In the genomic region with DNA sequence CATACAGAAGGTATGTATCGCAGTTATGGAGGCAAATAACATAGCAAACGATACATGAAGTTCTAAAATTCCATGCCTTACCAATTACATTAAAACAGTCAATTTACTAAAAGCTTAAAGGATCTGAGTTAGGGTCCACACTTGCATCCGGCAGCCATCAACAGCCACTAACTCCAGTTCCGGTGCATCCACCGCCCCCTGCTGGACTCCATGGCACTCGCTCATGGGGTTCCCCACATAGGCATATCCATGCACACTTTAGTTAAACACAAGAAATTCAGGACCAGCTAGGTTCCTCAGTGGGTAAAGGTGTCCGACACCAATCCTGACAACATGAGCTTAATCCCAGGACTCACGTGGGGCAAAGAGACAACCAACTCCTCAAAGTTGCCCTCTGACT, we compare ENCODE assay signal across 8 mouse cellular contexts. TPM values are rescaled to one million over a fixed set of nuclear protein-coding genes. Genes with fewer than 3 reads are reported as not detected.
DNase-seq lines count a peak whose midpoint lies in the region; ATAC-seq and TF ChIP-seq lines count a peak whose summit lies in the region.

No protein-coding gene starts in this region.

- no peak for TF ChIP-seq POLR2A in brain, embryonic 14.5 days (IDR thresholded peaks at IDR 0.05; ENCODE audit: borderline replicate concordance, extremely low read depth, insufficient read depth, insufficient read length, poor library complexity, severe bottlenecking)

- H3K36me3 ChIP-seq in forebrain, embryonic 11.5 days (ENCODE audit: control insufficient read depth, insufficient read depth, low read length): no peaks in the 10 kb centered on the region
- no peaks in the 10 kb centered on the region for H3K36me3 ChIP-seq in forebrain, embryonic 16.5 days (ENCODE audit: control insufficient read depth, insufficient read depth)
- peaks cover 9% of the 10 kb centered on the region; the same call in 1 of the 2 replicates for H3K36me3 ChIP-seq in lung, postnatal 0 days (ENCODE audit: insufficient read depth, low read length)
- H3K36me3 ChIP-seq in stomach, postnatal 0 days (ENCODE audit: control insufficient read depth, insufficient read depth, low read length): no peaks in the 10 kb centered on the region; the same call in 1 of the 2 replicates

- H3K4me2 ChIP-seq in forebrain, embryonic 11.5 days (ENCODE audit: low read depth, low read length, severe bottlenecking): no peak overlapping the region
- H3K4me2 ChIP-seq in forebrain, embryonic 16.5 days (ENCODE audit: low read length): no peak overlapping the region
- no peak overlapping the region for H3K4me2 ChIP-seq in lung, postnatal 0 days (replicated peaks; ENCODE audit: low read depth, low read length)
- H3K4me2 ChIP-seq in stomach, postnatal 0 days (replicated peaks; ENCODE audit: low read depth): no peak overlapping the region

- no peak overlapping the region for H3K27ac ChIP-seq in forebrain, embryonic 11.5 days (ENCODE audit: low read depth, low read length)
- H3K27ac ChIP-seq in forebrain, embryonic 16.5 days (ENCODE audit: low read length): no peak overlapping the region
- no peak overlapping the region for H3K27ac ChIP-seq in lung, postnatal 0 days (ENCODE audit: low read length)
- H3K27ac ChIP-seq in stomach, postnatal 0 days (replicated peaks): no peak overlapping the region

- no peak overlapping the region for H3K4me3 ChIP-seq in forebrain, embryonic 11.5 days (ENCODE audit: low read depth, low read length)
- no peak overlapping the region for H3K4me3 ChIP-seq in forebrain, embryonic 16.5 days (replicated peaks; ENCODE audit: low read length)
- H3K4me3 ChIP-seq in lung, postnatal 0 days (ENCODE audit: low read depth, low read length): no peak overlapping the region
- H3K4me3 ChIP-seq in stomach, postnatal 0 days (ENCODE audit: low read depth, low read length): no peak overlapping the region

- peak; percentile 76 for TF ChIP-seq CTCF in brain, embryonic 14.5 days (IDR thresholded peaks at IDR 0.05; ENCODE audit: borderline replicate concordance, extremely low read depth, insufficient read depth, insufficient read length)
- TF ChIP-seq CTCF in lung, postnatal 0 days (IDR thresholded peaks at IDR 0.05): peak; percentile 83
- peak; percentile 80 for TF ChIP-seq CTCF in stomach, postnatal 0 days (IDR thresholded peaks at IDR 0.05; ENCODE audit: low read depth)

- no peak for TF ChIP-seq EP300 in lung, postnatal 0 days (IDR thresholded peaks at IDR 0.05)
- no peak for TF ChIP-seq EP300 in stomach, postnatal 0 days (optimal IDR thresholded peaks at IDR 0.05)

- no peaks in the 10 kb centered on the region for H3K4me1 ChIP-seq in forebrain, embryonic 11.5 days (replicated peaks; ENCODE audit: control insufficient read depth, insufficient read depth, low read length)
- H3K4me1 ChIP-seq in forebrain, embryonic 16.5 days (replicated peaks; ENCODE audit: control insufficient read depth, insufficient read depth, low read length): no peaks in the 10 kb centered on the region
- H3K4me1 ChIP-seq in lung, postnatal 0 days (ENCODE audit: insufficient read depth, low read depth, low read length): no peaks in the 10 kb centered on the region
- H3K4me1 ChIP-seq in stomach, postnatal 0 days (replicated peaks; ENCODE audit: control insufficient read depth, insufficient read depth): no peaks in the 10 kb centered on the region

- 46% methylated on average over 8 of the region's 8 CpGs for WGBS in forebrain, embryonic 11.5 days
- WGBS in forebrain, embryonic 16.5 days: 46% methylated on average over 8 of the region's 8 CpGs
- 56% methylated on average over 8 of the region's 8 CpGs for WGBS in lung, postnatal 0 days
- 55% methylated on average over 8 of the region's 8 CpGs for WGBS in stomach, postnatal 0 days

- H3K9me3 ChIP-seq in forebrain, embryonic 11.5 days (ENCODE audit: control insufficient read depth, low read length): no peaks in the 10 kb centered on the region
- no peaks in the 10 kb centered on the region for H3K9me3 ChIP-seq in forebrain, embryonic 16.5 days (ENCODE audit: control insufficient read depth, low read length)
- no peaks in the 10 kb centered on the region for H3K9me3 ChIP-seq in lung, postnatal 0 days (ENCODE audit: low read length)
- H3K9me3 ChIP-seq in stomach, postnatal 0 days (ENCODE audit: control insufficient read depth, low read length): no peaks in the 10 kb centered on the region

- ATAC-seq in forebrain, embryonic 11.5 days (replicated peaks; ENCODE audit: low FRiP score): peak; percentile 60; the same call in 1 of the 2 replicates
- no peak for ATAC-seq in forebrain, embryonic 16.5 days
- peak; percentile 65 for ATAC-seq in granulocyte monocyte progenitor cell, adult 5-6 weeks (replicated peaks; ENCODE audit: poor library complexity, severe bottlenecking)
- no peak for ATAC-seq in lung, postnatal 0 days
- ATAC-seq in stomach, postnatal 0 days (ENCODE audit: low FRiP score, low TSS enrichment): 0 out of 2 replicates have a peak, but pooled peaks have one; percentile 47

- H3K27me3 ChIP-seq in forebrain, embryonic 11.5 days (ENCODE audit: control insufficient read depth, insufficient read depth, low read length): no peaks in the 10 kb centered on the region
- no peaks in the 10 kb centered on the region for H3K27me3 ChIP-seq in forebrain, embryonic 16.5 days (replicated peaks; ENCODE audit: control insufficient read depth, insufficient read depth, low read length)
- H3K27me3 ChIP-seq in lung, postnatal 0 days (replicated peaks; ENCODE audit: insufficient read depth, low read length): no peaks in the 10 kb centered on the region
- H3K27me3 ChIP-seq in stomach, postnatal 0 days (ENCODE audit: control insufficient read depth, insufficient read depth, low read length): no peaks in the 10 kb centered on the region

- no peak overlapping the region for H3K9ac ChIP-seq in forebrain, embryonic 11.5 days (ENCODE audit: low read length)
- H3K9ac ChIP-seq in forebrain, embryonic 16.5 days (replicated peaks; ENCODE audit: low read depth, low read length): no peak overlapping the region
- no peak overlapping the region for H3K9ac ChIP-seq in lung, postnatal 0 days (replicated peaks; ENCODE audit: low read depth)
- H3K9ac ChIP-seq in stomach, postnatal 0 days (ENCODE audit: low read length): no peak overlapping the region

- peak; percentile 83 for DNase-seq in forebrain, embryonic 11.5 days (ENCODE audit: low spot score)
- peak; percentile 32 for DNase-seq in right cerebral cortex, adult 18-20 months
- DNase-seq in right cerebral cortex, postnatal 25 days: no peak
- peak; percentile 67 for DNase-seq in brain, embryonic 14.5 days (ENCODE audit: low read depth)
- peak; percentile 52 for DNase-seq in lung, postnatal 0 days (ENCODE audit: low spot score)
- DNase-seq in stomach, postnatal 0 days (ENCODE audit: low spot score): peak; percentile 73

RNA-seq across cellular contexts. Expression of a gene that starts 9.0 kb away (rescaled TPM):
- polyA plus RNA-seq in forebrain, embryonic 11.5 days (2014; fragmentation: Nextera tagmentation; extraction: Ambion mirVana): 83.5 and 84.0 TPM in 2 replicates
- polyA plus RNA-seq in forebrain, embryonic 16.5 days (2015; fragmentation: Nextera tagmentation; extraction: Ambion mirVana): 64.4 and 70.2 TPM in 2 replicates
- polyA plus RNA-seq in brain, embryonic 14.5 days (2012; rRNA removed): 45.8 and 73.4 TPM in 2 replicates
- total RNA-seq in granulocyte monocyte progenitor cell, adult 5-6 weeks (2014; fragmentation: Nextera tagmentation): 74.9 and 115 TPM in 2 replicates
- total RNA-seq in granulocyte monocyte progenitor cell, adult 5-6 weeks (2017): 76.0 and 80.2 TPM in 2 replicates
- polyA plus RNA-seq in lung, postnatal 0 days (2015; fragmentation: Nextera tagmentation; extraction: Ambion mirVana): 63.0 and 64.9 TPM in 2 replicates
- 34.0 and 37.4 TPM in 2 replicates for polyA plus RNA-seq in stomach, postnatal 0 days (2015; fragmentation: Nextera tagmentation; extraction: Ambion mirVana)

RNA-seq across cellular contexts. Expression of a gene that starts 9.0 kb away (rescaled TPM):
- polyA plus RNA-seq in forebrain, embryonic 11.5 days (2014; fragmentation: Nextera tagmentation; extraction: Ambion mirVana): 72.0 and 83.5 TPM in 2 replicates
- 107 and 112 TPM in 2 replicates for polyA plus RNA-seq in forebrain, embryonic 16.5 days (2015; fragmentation: Nextera tagmentation; extraction: Ambion mirVana)
- 69.1 and 71.5 TPM in 2 replicates for polyA plus RNA-seq in brain, embryonic 14.5 days (2012; rRNA removed)
- total RNA-seq in granulocyte monocyte progenitor cell, adult 5-6 weeks (2014; fragmentation: Nextera tagmentation): 53.4 and 54.1 TPM in 2 replicates
- total RNA-seq in granulocyte monocyte progenitor cell, adult 5-6 weeks (2017): 71.9 and 82.6 TPM in 2 replicates
- 46.8 and 64.1 TPM in 2 replicates for polyA plus RNA-seq in lung, postnatal 0 days (2015; fragmentation: Nextera tagmentation; extraction: Ambion mirVana)
- polyA plus RNA-seq in stomach, postnatal 0 days (2015; fragmentation: Nextera tagmentation; extraction: Ambion mirVana): 48.8 and 53.5 TPM in 2 replicates

Comparison
In these comparisons a context has a peak if more than half of its experiments do, and no peak if none do; other contexts are left out.
1. ATAC-seq: peak in forebrain, embryonic 11.5 days (single experiment), granulocyte monocyte progenitor cell, adult 5-6 weeks (single experiment) and stomach, postnatal 0 days (single experiment); none in forebrain, embryonic 16.5 days (single experiment) and lung, postnatal 0 days (single experiment).
2. Peak in every context shown above with its lines, with median percentiles within 50 percentile points of each other: CTCF ChIP-seq.